Mouse (Mus musculus) bone marrow macrophage, adult 2 months (primary cell): ENCODE results near the gene Fbxw8.

Source experiments
- CTCF ChIP-seq: IDR thresholded peaks from 2 replicates; pipeline ENCODE4 v1.5.1; 2012; ENCODE audit warnings: low read depth, mild to moderate bottlenecking, low read length, moderate library complexity
- POLR2A ChIP-seq: IDR thresholded peaks from 2 replicates; pipeline ENCODE4 v1.6.1; 2012; ENCODE audit warnings: mild to moderate bottlenecking, low read depth, low read length, borderline replicate concordance

DNA sequence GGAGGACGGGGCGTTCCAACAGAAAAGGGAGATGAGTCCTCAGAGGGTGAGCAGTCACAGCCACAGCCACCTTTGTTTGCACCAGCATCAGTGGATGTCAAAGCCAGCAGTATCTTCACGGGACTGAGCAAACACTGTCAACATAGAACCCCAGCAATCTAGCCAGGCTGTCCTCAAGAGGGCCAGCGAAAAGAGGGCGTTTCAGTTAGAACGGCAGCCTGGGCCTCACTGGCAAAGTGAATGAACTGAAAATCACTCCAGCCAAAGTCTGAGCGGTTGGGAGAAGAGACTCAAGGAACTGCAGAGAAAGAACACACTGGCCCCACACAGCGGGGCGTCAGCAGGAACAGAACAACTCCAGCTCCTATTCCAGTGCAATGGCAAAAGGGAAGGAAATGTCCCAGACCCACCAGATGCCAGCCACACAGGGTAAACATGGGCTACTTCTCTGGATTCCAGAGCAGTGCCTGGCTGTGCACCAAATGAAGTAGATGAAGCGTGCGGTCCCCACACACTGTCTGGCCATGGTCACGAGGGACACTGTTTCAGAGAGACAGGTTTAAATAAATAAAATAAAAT is 72.1 kb downstream of the Fbxw8 start:
- TF ChIP-seq CTCF (no peak), POLR2A (no peak)
